Mouse (Mus musculus) lung, postnatal 14 days (tissue): ENCODE measurements around the gene Gm3880.
"Not testable (repeated sequence)": the region's sequence is repeated elsewhere in the genome, so short reads cannot be mapped to it uniquely, and the experiment has no call there.

Source experiments
- DNase-seq: peaks from one replicate; pipeline ENCODE4 v3.0.0; 2021

Gene Gm3880

DNA sequence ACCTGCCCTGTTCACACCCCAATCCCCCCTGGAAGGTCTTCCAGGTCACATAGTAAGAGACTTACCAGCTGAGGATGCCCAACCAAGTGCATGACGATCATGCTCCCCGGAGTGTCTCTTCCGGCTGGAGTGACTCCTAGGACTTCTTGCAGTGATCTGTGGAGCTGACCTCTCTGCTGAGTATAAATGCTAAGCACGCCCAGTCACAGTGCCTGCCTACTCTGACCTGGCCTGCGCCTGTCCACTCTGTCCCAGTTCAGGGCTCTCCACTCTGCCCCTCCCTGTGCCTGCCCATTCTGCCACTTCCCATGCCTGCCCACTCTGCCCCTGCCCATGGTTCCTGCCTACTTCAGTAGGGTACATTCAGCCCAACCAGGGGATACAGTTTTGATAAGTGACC, at the start of gene Gm3880:
TSS of gene Gm3880 (minus strand) at position 101 of the 400 bp plus-strand sequence.
- not testable (repeated sequence) for DNase-seq

GRCm38 (mm10) chrX:102724226-102724625, 37.5 kb upstream of the Gm3880 start:
- not testable (repeated sequence) for DNase-seq

- not testable (repeated sequence) for DNase-seq
Measured at GRCm38 (mm10) chrX:102707535-102707934, 20.8 kb upstream of the Gm3880 start, which contains the start of the genes Gm9112 and Dmrtc1b. Gm9112 (minus strand) TSS chrX:102707635. Dmrtc1b (plus strand) TSS chrX:102707865.

- peak; percentile 1 for DNase-seq
Measured at GRCm38 (mm10) chrX:102700636-102701035, 13.9 kb upstream of the Gm3880 start.

DNA sequence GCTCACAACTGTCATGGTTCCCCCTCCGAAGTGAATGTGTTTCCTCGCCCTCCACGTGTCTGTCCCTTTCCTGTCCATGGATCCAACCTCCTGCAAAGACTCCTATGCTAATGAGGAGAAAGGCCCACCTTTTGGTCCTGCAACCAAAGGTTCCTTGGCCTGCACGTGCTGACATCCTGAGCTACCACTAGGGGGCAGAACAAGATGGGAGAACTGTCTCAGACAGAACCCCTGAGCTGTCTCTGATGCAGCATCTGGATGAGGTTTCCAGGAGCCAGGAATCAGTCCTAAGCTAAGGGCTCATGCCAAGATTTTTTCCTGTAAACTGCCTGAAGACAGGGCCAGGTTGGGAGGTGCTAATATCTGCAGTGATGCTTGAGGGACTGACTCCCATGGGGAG, 2.5 kb upstream of the Gm3880 start:
- DNase-seq = peak; percentile 11

GRCm38 (mm10) chrX:102684706-102685105, 2.1 kb downstream of the Gm3880 start:
- not testable (repeated sequence) for DNase-seq

DNA sequence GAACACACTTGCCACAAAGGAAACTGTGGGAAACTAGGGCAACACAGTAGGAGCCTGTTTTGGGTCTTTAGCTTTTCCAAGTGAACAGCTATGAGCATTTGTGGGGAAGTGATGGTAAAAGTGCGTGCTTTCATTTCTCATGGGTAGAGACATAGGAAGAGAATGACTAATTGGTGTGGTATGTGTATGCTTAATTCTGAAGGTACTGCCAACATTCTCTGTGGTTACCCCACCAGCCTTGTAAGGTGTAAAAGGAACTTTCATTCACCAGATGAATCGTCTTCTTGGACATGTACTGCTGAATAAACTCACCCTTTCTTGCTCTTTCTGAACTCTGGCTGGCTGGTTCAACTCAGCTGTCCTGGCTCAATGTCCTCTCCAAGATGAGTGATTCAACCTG, 20.1 kb downstream of the Gm3880 start:
- no peak for DNase-seq

- peak; percentile 34 for DNase-seq
Measured at GRCm38 (mm10) chrX:102660712-102661111, 26.1 kb downstream of the Gm3880 start.

GRCm38 (mm10) chrX:102645691-102646090, 41.1 kb downstream of the Gm3880 start:
- no peak for DNase-seq

DNA sequence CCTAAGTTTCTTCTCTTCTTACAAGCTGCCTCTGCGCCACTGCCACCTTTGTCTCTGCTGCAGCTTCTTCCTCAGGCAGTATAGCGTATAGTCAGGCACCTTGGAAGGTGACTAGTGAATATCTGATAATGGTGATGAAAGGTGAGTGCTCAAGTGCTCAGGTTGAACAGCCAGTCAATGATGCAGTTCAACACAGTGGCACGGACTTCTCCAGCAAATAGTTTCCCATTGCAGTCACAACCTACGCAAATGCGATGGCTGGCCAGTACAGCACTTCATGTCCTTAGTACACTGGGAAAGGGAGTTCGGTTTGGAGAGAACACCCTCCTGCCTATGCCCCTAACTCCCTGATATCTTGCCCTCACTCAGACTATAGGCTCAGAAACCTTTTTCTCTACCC, 41.6 kb downstream of the Gm3880 start:
- no peak for DNase-seq

DNA sequence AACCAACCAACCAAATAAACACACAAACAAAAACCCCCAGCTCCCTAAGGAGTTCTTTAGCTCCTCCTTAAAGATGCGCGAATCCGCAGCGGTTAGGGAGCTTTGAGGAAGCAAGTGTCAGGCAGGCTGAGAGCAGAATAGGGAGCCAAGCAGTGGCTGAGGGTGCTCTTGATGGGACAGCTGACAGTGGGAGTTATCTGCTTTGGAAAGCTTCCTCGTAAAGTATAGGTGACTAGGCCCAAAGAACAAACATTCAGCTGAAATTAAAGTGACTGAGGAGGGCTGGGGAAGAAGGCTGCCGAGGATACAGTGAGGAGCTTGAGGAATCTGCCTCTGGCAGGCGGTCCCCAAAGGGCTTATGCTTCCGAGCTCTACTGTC, 42.2 kb downstream of the Gm3880 start:
- peak; percentile 10 for DNase-seq

GRCm38 (mm10) chrX:102643823-102644572, 42.8 kb downstream of the Gm3880 start, which contains the start of gene Phka1:
Phka1 (minus strand) TSS chrX:102644246.
- DNase-seq = peak; percentile 82
